Mouse (Mus musculus) cerebellum, postnatal 4 days (tissue): ENCODE data around the gene Snapc2.

Source experiments
- DNase-seq, 2 experiments: peaks; one replicate each; pipeline ENCODE4 v3.0.0; 2022; ENCODE audit warnings: low spot score in 2 of 2, mixed read lengths in 1 of 2

Snapc2 gene

DNA sequence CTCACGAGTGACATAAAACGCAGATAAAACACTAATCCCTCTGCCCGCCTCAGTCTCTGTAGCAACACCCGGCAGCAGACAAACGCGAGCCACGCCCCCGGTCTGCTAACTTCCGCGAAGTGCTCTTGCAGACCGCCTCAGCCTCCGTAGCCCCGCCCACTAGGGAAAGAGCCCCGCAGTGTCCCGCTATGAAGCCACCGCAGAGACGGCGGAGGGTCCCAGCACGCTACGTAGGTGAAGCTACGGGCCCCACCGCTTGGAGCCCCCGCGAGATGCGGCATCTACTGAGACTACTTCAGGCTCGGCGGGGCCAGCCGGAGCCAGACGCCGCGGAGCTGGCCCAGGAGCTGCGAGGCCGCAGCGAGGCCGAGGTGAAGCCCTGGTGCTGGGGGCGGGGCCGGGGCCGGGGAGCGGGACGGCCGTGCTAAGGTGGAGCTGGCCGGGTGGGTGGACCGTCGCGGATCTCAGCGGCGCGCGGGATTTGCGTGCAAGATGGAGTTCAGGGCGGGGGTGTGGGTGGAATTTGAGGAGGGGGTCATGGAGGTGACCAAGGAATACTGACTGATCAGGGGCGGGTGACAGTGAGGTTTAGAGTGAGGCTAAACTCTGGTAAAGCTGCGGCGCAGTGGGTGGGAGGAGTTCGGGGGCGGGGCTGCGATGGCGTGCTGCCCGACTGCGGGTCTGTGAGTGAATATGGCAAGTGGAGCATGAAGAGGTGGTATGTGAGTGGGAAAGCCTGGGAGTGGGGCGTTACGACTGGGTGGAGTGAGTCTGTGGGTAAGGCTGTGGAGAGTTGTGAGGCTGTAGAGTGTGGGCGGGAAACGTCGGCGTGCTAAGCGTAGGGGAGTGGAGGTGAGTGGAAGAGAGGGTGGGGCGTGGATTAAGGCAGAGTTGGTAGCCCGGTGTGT lies at the start of gene Snapc2:
TSS of gene Snapc2 (plus strand) at position 147 of the 908 bp plus-strand sequence.
- peak; percentile 82 to 93 for DNase-seq

GRCm38 (mm10) chr8:4205246-4206123 lies 47.4 kb upstream of the Snapc2 start:
- DNase-seq: no peak

DNA sequence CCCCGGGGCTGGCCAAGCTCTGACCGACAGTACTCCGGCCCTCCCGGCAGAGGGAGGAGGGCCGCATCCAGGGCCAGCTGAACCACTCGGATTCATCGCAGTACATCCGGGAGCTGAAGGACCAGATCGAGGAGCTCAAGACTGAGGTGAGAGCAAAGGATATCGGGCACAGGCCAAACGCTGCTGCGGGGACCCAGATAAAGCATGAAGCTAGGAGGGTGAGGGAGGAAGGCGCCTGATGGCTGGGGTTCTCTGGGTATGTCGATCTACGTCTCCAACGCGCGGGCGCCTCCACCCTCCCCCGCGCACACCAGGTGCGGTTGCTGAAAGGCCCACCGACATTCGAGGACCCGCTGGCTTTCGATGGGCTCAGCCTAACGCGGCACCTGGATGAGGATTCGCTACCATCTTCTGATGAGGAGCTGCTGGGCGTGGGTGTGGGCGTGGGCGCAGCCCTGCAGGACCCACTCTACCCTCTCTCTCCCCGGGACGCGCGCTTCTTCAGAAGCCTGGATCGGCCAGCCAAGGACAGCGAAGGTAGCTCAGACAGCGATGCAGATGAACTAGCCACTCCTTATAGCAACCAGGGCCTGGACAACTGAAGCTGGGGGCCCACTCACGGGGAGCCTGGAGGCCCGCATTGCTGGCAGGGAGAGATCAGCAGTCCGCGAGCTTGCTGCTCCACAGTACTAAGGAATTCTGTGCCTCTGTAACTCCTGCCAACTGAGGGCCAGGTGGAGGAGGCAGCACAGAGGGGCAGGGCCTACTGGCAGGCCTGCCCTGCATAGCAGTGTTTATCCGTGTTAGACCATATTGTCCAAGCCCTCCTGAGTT lies 46.5 kb upstream of the Snapc2 start:
- DNase-seq: no peak

DNA sequence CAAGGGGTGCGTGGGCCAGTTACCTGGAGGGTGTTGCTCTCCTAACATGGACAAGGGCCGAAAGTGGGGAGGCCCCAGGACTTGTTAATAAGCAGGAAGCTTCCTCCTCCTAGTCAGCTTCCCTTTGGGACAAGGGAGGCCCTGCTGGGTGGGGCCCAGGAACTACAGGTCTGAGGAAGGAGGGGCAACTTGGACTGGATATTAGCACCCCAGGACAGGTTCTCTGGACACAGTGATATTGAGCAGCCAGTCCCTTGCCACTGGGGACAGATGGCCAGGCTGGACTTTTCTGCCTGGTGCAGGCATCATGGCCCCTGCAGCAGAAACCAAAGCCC lies 45.9 kb upstream of the Snapc2 start:
- no peak for DNase-seq

- no peak for DNase-seq
Measured at GRCm38 (mm10) chr8:4211097-4211496, 41.8 kb upstream of the Snapc2 start.

GRCm38 (mm10) chr8:4212809-4213209 lies 40.1 kb upstream of the Snapc2 start:
- DNase-seq: peak in 1 of 2 experiments; percentile 18

DNA sequence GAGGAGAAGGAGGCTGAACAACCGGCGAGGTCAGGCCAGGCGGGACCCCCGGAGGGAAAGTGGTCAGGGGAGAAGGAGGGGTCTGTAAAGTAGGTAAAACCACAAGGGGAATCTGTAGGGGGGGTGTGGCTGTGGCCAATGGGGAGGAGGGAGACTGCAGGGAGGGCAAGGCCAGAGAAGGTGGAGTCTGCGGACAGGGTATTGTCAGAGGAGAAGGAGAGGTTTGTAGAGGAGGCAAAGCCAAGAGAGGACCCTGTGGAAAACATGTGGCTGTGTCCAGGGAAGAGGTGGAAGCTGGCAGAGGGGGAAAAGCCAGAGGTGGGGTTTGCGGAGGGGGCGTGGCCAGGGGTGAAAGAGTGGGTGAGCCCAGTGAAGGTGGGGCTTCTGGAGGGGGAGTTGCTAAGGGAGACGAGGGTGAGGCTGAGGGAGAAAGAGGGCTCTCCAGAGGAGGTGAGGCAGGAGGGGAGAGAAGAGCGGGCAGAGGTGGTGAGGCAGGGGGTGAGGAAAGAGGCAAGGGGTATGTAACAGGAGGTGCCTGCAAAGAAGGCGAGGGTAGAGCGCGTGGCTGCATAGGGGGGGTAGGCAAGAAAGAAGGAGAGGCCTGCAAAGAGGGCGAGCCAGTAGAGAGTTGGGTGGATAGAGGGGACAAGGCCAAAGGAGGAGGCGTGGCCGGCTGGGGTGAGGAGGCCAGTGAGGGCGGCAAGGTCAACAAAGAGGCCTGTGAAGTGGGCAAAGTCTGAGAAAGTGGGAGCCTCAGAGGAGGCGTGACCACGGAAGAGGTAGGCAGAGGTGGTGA lies 39.5 kb upstream of the Snapc2 start:
- DNase-seq: peak in 1 of 2 experiments; percentile 43

DNA sequence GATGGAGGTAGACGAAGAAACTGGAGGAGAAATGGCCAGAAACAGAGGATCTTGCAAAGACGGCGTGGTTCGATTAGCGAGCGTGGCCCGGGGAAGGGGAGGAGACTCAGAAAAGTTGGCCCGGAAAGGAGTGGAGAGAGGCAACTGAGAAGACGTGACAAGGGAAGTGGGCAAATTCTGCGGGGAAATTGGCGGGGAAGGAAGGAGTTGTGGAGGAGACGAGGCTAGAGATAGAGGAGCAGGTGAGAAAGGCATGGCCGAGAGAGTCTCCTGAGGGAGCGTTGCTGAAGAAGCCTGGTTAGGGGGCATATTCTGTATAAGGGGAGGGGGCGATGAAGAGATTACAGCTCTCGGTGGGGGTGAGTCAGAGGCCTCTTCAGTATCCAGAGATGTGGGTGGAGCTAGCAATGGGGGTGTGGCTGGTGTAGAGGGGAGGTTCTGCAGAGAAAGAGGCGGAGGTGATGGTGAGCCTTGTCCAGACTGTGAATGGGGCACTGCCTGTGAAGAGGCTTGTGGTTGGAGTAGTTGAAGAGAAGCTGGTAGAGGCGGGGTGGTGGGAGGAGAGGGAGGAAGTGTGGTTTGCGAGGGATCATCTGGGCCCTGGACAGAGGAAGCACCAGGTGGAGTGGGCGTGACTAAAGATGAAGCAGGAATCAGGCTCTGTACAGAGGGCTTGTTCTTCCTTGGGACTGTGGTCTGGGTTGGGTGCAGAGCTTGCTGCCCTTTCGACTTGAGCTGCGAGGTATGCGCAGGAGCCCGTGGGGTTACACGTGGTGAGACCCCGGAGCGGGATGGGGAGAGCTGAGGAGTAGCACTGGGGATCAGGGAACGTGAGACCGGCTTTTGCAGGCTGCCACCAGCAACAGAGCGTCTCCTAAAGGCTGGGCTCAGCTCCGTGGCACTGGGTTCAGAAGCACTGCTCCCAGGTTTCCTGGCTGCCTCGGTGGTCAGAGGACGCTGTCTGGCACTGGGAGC lies 38.6 kb upstream of the Snapc2 start:
- no peak for DNase-seq

- DNase-seq: no peak
Measured at GRCm38 (mm10) chr8:4216296-4216695, 36.6 kb upstream of the Snapc2 start.

GRCm38 (mm10) chr8:4216791-4217621 lies 35.9 kb upstream of the Snapc2 start, which contains the start of gene Prr36:
TSS of gene Prr36 (minus strand) at chr8:4217459.
- DNase-seq: peak; percentile 52 to 79

- no peak for DNase-seq
Measured at GRCm38 (mm10) chr8:4219617-4220016, 33.3 kb upstream of the Snapc2 start.

DNA sequence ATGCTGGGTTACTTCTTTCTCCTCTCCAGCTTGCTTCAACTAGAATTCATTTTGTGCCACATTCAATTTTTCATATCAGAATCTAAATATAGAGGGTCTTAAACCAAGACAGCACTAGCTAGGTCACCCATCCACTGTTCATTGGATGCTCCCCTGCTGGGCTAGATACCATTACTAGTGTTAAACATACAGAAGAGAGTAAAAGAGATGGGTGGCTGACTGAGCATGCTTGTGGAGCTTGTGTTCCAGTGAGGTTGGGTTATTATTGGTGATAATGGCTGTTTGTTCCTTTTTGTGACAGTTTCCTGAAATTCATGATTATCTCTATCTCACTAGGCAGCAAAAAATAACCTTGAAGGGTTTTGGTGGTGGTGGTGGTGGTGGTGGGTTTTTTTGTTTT lies 30.8 kb upstream of the Snapc2 start:
- DNase-seq: no peak

- DNase-seq: no peak
Measured at GRCm38 (mm10) chr8:4226323-4226722, 26.6 kb upstream of the Snapc2 start.

DNA sequence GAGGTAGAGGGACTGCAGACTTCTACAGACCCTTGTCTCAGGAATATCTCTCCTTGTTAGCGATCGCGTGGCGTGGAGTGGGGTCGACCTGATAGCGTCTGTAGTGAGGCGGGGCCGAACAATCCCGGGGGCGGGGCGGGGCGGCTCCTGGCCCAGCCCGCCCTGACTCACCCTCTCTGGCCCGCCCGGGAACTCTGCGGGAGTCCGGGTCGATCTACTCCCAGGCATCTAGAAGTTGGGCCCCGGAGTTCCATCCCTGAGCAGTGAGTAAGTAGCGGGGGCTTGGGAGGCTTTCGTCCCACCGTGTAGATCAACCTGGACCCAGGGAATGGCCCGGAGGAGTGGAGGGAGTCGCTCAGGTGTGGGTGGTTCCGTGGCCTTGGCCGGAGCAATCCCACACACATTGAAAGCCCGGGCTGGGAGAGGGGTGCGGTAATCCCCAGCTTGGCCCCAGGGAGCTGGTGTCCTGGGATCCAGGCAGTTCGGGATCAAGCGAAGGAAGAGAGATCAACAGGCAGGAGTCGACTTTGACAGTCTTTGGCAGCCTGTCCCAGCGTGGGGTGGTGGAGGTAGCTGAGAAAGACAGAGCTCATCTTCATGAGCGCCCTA lies 26.0 kb upstream of the Snapc2 start, which contains the start of gene Lrrc8e:
TSS of gene Lrrc8e (plus strand) at position 89 of the 609 bp plus-strand sequence.
- no peak for DNase-seq

- no peak for DNase-seq
Measured at GRCm38 (mm10) chr8:4227919-4228318, 25.0 kb upstream of the Snapc2 start.

DNA sequence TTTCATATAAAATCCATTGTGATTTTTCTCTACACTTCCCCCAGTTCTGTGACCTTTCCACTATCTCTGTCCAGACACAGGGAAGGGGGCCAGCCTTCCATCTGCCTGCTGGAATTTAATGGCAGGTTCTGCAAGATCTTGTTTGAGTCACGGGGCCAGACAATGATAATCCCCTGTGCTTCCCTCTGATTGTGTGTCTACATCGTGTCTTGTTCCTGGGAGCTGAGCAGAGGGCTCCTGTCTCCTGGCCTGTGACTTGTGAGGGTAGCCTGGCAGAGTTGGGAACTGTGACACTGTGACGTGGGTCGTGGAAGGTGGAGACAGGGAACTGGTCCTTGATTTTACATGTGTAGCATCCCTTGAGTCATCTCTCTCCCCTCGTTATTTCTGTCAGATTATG lies 23.1 kb upstream of the Snapc2 start:
- no peak for DNase-seq

GRCm38 (mm10) chr8:4230612-4231351 lies 22.1 kb upstream of the Snapc2 start:
- no peak for DNase-seq
